Mouse (Mus musculus) lung, postnatal 10 days (tissue): ENCODE measurements around the gene Padi2.

ENCODE experiments used
- DNase-seq: peaks from one replicate; pipeline ENCODE4 v3.0.0; 2021

The Padi2 gene

GRCm38 (mm10) chr4:140993846-140994245 is 87.7 kb downstream of the Padi2 start:
- no peak for DNase-seq

GRCm38 (mm10) chr4:140995811-140996210 is 89.7 kb downstream of the Padi2 start:
- no peak for DNase-seq

GRCm38 (mm10) chr4:140996812-140997211 is 90.7 kb downstream of the Padi2 start:
- no peak for DNase-seq
